Mouse (Mus musculus): Measurements from ENCODE around the gene Gltpd2.
"Not testable (repeated sequence)": the region's sequence is repeated elsewhere in the genome, so short reads cannot be mapped to it uniquely, and the experiment has no call there.

The Gltpd2 gene

DNA sequence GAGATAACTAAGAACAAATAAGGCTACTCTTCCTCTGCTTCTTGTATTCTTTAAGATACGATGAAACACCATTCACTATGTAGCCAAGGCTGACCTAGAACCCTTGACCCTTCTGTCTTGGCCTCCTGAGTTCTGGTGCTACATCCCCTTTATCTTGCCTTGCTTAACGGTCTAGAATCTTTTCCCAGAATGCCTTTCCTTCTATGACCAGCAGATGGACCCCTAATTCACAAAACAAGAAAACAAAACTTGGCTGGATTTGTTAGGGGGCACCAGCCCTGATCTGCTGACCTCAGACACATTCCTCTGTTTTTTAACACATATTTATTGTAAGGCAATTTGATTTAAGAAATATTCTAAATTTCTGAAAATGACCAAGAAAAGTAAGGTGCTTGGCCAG lies 2.6 kb upstream of the Gltpd2 start:
- DNase-seq (ENCODE audit: low read depth, low spot score): no peak

GRCm38 (mm10) chr11:70518436-70518835 lies 560 bp upstream of the Gltpd2 start:
- no peak for DNase-seq (ENCODE audit: low read depth, low spot score)

DNA sequence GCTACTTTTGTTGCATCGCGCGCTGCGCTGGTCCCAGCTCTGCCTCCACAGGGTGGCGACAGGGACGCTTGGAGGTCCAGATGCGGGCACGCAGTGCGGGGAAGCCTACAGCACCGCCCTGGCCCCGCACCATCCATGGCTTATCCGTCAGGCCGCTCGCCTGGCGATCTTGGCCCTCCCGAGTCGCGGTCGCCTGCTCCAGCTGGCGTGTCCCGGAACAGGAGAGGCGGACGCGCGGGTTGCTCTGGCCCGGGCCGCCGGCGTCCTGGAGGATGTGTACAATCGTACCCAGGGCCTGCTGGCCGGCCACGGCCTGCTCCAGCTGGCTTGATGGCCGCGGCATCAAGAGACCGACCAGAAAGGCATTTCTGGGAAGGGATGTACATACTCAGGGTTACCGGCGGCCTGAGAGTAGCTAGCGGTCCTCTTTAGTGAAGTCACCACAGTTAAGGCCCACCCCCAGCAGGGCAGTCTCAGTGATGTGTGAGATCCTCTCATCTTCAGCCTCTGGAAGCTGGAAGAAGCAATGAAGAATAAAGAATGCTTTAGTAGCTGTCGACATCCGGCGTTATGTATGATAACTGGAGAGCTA lies 1.3 kb downstream of the Gltpd2 start:
- no peak for DNase-seq (ENCODE audit: low read depth, low spot score)

GRCm38 (mm10) chr11:70523306-70523989 lies 4.5 kb downstream of the Gltpd2 start:
- not testable (repeated sequence) for DNase-seq (ENCODE audit: low read depth, low spot score)

- DNase-seq (ENCODE audit: low read depth, low spot score): no peak
Observed at GRCm38 (mm10) chr11:70524782-70525181, 5.8 kb downstream of the Gltpd2 start.

- peak; percentile 97 for DNase-seq (ENCODE audit: low read depth, low spot score)
Observed at GRCm38 (mm10) chr11:70525184-70525678, 6.2 kb downstream of the Gltpd2 start, which contains the start of gene Psmb6. Gene Psmb6 (plus strand): TSS chr11:70525367.

DNA sequence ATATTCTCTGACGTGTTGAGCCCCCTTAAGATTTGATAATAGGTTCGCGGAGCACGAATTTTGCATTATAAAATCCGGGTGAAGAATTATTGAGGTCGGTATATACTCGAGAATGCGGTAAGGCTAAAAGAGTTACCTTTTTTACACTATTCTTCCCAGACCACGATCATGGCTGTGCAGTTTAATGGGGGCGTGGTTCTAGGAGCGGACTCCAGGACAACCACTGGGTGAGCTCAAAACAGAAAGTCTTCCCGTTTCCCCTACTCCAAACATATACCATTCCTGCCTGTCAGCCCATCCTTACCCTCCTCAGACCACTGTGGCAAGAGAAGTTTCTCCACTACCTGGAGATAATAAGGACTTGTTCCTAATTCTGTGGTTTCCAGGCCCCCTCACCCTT lies 6.7 kb downstream of the Gltpd2 start:
- DNase-seq (ENCODE audit: low read depth, low spot score): no peak

GRCm38 (mm10) chr11:70526211-70526610 lies 7.2 kb downstream of the Gltpd2 start:
- no peak for DNase-seq (ENCODE audit: low read depth, low spot score)

DNA sequence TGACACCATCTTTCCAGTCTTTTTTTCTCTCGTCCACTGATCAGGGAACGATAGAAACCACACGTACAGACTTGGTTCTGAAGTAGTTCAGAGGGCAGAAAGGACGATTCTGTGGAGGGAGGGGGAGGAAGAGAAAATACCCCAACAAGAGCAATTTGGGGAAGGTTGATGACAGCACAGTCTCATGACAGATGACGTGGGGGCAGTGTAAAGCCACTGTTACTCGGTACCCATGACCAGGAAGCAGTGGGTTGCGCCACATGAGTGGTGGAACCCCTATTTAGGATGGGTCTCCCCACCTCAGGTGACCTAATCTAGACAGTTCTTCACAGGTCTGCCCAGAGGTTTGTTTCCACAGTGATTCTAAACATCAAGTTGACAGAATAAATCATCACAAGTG lies 9.6 kb downstream of the Gltpd2 start:
- DNase-seq (ENCODE audit: low read depth, low spot score): no peak

DNA sequence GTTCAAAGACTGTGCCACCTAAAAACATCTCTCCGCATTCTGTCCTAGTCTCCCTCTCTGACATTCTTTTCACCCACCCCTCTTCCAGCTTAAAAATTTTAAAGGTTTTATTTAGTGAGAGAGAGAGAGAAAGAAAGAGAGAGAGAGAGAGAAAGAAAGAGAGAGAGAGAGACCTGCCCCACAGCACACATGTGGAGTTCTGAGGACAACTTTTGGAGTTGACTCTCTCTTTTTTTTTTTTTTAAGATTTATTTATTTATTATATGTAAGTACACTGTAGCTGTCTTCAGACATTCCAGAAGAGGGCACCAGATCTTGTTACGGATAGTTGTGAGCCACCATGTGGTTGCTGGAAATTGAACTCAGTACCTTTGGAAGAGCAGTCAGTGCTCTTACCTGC lies 12.1 kb downstream of the Gltpd2 start:
- DNase-seq (ENCODE audit: low read depth, low spot score): not testable (repeated sequence)

DNA sequence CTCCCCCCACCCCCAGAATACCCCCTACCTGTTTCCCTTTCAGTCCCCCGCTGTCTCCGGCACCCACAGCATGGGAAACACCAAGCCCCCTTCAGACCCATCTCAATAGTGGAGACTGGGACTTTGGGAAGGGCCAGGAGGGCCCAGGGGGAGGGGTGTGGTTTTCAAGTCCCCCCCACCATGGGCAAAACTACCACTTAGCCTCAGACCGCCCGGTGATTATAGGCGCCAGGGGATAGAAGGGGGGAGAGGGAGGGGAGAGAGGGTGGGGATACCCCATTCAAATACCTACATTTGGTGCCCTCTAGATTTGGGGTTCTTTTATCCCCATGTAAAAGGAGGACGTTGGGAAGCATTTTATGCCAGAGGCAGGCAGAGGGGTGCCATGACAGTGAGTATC lies 13.8 kb downstream of the Gltpd2 start, which contains the start of gene Gm40193:
Gene Gm40193 (minus strand): TSS at position 101 of the 400 bp plus-strand sequence.
- DNase-seq (ENCODE audit: low read depth, low spot score): no peak

DNA sequence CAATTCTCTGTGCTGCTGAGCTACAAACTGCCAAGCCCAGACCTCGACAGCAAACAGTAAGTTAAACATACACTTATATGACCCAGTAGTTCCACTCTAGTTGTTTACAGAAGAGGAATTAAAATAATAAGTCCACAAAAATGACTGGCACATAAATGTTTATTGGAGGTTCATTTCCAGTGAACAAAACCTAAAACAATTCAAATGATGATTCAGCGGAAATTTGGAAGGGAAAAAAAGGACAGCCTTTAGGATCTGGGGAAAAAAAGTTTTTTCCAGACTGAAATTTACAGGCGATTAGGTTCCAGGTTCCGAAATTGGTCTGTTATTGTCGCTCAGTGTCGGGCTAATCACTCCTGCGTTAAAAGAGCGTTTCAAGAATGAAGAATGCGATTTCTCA lies 20.4 kb downstream of the Gltpd2 start:
- no peak for DNase-seq (ENCODE audit: low read depth, low spot score)

DNA sequence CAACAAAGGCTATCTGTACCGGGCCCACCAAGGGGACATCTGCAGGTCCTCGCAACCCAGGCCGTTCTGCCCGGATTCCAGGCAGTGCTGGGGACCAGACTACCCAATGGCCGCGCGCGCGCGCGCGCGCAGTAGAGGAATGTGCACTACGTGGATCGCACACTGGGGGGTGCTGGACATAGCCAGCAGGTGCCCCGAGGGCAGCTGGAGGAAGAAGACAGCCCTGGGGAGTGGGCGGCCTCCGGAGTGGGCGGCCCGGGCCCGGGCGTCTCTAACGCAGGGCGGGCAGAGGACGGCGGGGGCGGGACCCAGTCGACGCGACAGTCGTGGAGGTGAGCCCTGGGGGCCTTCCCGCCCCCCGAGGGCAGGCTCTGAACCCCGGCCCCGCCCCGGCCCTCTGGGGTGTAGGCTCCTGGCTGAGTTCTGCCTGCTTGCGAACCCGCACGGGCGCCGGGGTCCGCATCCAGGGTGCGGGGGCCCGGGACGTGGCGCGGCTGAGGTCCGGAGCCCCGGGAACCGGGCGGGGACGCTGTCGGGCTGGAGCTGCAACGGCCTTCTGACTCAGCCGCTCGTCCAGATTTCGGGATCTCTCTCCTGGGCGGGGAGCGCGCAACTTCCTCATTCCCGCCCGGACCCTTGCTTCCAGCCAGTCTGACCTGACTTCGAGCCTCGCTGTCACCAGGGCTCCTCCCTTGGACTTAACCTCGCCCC lies 21.0 kb downstream of the Gltpd2 start, which contains the start of gene Pld2:
Gene Pld2 (plus strand): TSS at position 188 of the 711 bp plus-strand sequence.
- DNase-seq (ENCODE audit: low read depth, low spot score): peak; percentile 83

GRCm38 (mm10) chr11:70540928-70541327 lies 21.9 kb downstream of the Gltpd2 start:
- DNase-seq (ENCODE audit: low read depth, low spot score): no peak

DNA sequence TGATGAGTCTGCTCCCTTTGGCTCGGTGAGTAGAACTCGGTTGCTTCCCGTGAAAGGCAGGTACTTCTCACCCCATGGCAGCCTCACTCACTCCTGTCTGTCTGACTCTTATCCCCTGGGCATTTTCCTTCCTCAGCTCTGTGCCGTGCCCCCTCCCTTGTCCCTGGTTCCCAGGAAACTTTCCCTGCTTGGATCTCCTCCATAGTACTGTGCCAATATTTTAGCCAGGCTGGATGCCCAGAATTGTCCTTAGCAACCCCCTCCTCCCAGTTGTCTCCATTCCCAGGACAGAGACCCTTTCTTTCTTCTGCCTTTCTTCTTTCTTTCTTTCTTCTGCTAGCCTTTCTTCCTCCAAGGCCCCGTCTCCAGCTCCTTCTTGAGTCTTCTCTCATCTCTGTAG lies 22.4 kb downstream of the Gltpd2 start:
- DNase-seq (ENCODE audit: low read depth, low spot score): no peak

DNA sequence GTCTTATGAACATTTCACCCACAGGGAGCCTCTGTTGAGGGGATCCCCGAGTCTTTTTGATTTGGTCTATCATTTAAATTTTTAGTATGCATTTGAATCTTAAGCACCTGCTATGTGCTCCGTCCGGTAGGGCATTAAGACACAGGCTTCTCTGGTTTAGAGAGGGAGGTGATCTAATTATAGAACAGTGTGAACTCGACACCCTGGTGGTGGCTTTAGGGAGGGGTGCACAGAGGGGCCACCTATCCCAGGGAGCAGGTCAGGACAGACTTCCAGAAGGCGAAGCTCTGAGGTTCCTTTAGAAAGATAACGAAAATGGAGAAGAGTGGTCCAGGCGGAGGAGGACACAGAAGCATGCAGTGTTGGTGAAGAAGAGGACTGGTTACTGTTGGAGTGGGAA lies 25.5 kb downstream of the Gltpd2 start:
- peak; percentile 55 for DNase-seq (ENCODE audit: low read depth, low spot score)

- DNase-seq (ENCODE audit: low read depth, low spot score): no peak
Observed at GRCm38 (mm10) chr11:70551526-70551925, 32.5 kb downstream of the Gltpd2 start.

DNA sequence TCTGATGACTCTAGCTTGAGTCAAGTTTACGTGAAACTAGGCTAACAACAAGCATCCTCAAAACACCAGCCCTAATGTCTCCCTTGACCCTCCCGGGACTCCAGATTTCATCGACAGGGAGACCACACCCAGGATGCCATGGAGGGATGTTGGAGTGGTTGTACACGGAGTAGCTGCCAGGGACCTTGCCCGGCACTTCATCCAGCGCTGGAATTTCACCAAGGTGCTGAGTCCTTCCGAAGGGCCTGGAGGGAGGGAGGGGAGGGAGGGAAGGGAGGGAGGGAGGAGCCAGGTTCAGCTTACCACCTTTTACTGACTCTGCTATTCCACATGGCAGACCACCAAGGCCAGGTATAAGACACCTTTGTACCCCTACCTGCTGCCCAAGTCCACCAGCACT lies 34.9 kb downstream of the Gltpd2 start:
- no peak for DNase-seq (ENCODE audit: low read depth, low spot score)

GRCm38 (mm10) chr11:70557545-70557944 lies 38.5 kb downstream of the Gltpd2 start:
- no peak for DNase-seq (ENCODE audit: low read depth, low spot score)

DNA sequence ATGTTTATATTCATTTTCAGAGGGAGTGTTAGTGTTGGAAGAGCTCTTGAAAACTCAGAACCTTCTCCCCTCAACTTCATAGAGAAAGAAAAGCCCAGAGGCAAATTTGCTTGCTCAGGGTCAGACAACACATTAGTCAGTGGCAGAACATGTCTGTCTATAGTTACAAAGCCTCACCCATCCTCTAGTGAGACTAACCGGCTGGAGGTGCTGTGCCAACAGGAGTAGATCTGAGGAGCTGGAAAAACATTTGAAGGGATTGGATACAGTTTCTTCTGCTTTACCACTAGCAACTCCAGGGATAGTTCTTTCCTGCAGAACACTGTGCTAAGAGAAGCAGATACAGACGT lies 42.9 kb downstream of the Gltpd2 start:
- DNase-seq (ENCODE audit: low read depth, low spot score): no peak

GRCm38 (mm10) chr11:70562287-70562994 lies 43.4 kb downstream of the Gltpd2 start, which contains the start of gene Mink1:
Gene Mink1 (plus strand): TSS chr11:70562881.
- peak; percentile 91 for DNase-seq (ENCODE audit: low read depth, low spot score)

DNA sequence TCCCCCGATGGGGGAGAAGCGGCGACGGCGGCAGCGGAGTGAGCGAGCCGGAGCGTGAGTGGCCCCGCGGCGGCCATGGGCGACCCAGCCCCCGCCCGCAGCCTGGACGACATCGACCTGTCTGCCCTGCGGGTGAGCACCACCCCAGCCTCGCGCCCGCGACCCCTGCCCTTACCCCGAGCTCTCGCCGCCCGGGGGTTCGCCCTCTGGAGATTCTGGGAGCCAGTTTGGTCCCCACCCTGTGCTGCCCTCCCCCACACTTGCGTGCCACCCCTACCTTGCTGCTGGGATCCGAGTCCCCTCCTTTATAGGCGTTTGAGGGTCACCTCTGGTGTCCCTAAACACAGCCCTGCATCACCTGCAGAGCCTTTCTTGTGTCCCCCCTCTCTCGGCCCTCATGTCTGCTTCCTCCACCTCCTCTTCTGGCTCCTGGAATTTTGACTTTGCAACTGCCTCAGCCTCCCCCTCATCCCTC lies 44.0 kb downstream of the Gltpd2 start:
- DNase-seq (ENCODE audit: low read depth, low spot score): no peak

Measured in skeletal muscle tissue, adult 2 months (tissue).